ENCODE assay signal across 9 mouse cellular contexts in the genomic region with DNA sequence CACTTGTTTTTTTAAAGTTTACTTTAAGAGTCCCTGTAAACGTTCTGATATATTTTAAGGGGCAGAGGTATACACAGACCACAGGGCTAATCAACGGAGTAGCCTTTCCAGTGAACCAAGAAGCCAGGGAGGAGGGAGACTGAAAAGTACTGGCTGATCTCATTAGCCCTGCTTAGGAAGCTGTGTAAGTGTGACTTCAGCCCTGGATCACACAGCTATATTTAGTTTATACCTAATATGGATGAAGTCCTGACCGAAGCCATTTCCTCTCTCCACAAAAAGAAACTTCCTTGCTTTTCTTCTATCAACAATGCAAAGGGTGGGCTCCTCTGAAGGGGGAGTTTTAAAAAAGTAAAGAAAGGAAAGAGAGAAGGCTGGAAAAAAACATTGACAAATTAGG. TPM values are rescaled to one million over a fixed set of nuclear protein-coding genes. Genes with fewer than 3 reads are reported as not detected.
DNase-seq lines count a peak whose midpoint lies in the region; ATAC-seq and TF ChIP-seq lines count a peak whose summit lies in the region.
"Had no signal": no experiment of that assay in that cellular context is flagged by ENCODE, and none has a peak within 500 bp of the region (broad histone marks: within the 10 kb centered on the region; RNA-seq: fewer than 3 reads in every experiment).

No protein-coding gene starts in this region.

- no peak for TF ChIP-seq POLR2A in small intestine, adult 2 months (IDR thresholded peaks at IDR 0.05; ENCODE audit: low read depth, low read length)

- no peaks in the 10 kb centered on the region for H3K27me3 ChIP-seq in midbrain, embryonic 10.5 days (ENCODE audit: low read depth, poor library complexity, severe bottlenecking)
- no peaks in the 10 kb centered on the region for H3K27me3 ChIP-seq in midbrain, embryonic 11.5 days (ENCODE audit: control insufficient read depth, insufficient read depth, low read length)
- H3K27me3 ChIP-seq in limb, embryonic 13.5 days: no peaks in the 10 kb centered on the region
- H3K27me3 ChIP-seq in small intestine, adult 2 months (ENCODE audit: control insufficient read depth, insufficient read depth, low read length): no peaks in the 10 kb centered on the region

- H3K9ac ChIP-seq in midbrain, embryonic 11.5 days (ENCODE audit: low read length): no peak overlapping the region
- no peak overlapping the region for H3K9ac ChIP-seq in limb, embryonic 13.5 days

- peaks cover 72% of the 10 kb centered on the region for H3K4me1 ChIP-seq in midbrain, embryonic 10.5 days
- peaks cover 22% of the 10 kb centered on the region for H3K4me1 ChIP-seq in midbrain, embryonic 11.5 days (ENCODE audit: control insufficient read depth, insufficient read depth, low read length)
- peaks cover 70% of the 10 kb centered on the region for H3K4me1 ChIP-seq in limb, embryonic 13.5 days
- H3K4me1 ChIP-seq in small intestine, adult 2 months (ENCODE audit: control insufficient read depth, insufficient read depth, insufficient read length, low read length): peaks cover 3% of the 10 kb centered on the region; the same call in 1 of the 2 replicates

- no peak for ATAC-seq in midbrain, embryonic 11.5 days (ENCODE audit: low FRiP score)
- ATAC-seq in limb, embryonic 13.5 days (ENCODE audit: low FRiP score, low read depth): no peak

- no peak overlapping the region for H3K4me3 ChIP-seq in midbrain, embryonic 10.5 days
- no peak overlapping the region for H3K4me3 ChIP-seq in midbrain, embryonic 11.5 days (ENCODE audit: low read depth, low read length)
- H3K4me3 ChIP-seq in limb, embryonic 13.5 days: no peak overlapping the region
- no peak overlapping the region for H3K4me3 ChIP-seq in small intestine, adult 2 months (ENCODE audit: low read depth, low read length)

- no peak for DNase-seq in midbrain, embryonic 10.5 days (ENCODE audit: low spot score)
- DNase-seq in midbrain, embryonic 11.5 days (ENCODE audit: low spot score, missing footprints): no peak
- peak; percentile 79 to 83 for DNase-seq in heart, adult 9 months (ENCODE audit: low spot score in 2 of 2)
- DNase-seq in frontal cortex, adult 2 months (ENCODE audit: extremely low spot score in 1 of 2, low spot score in 1 of 2): no peak
- DNase-seq in urinary bladder, postnatal 10 days (ENCODE audit: low spot score): no peak
- no peak for DNase-seq in embryo, embryonic 9.5 days (ENCODE audit: extremely low spot score)
- DNase-seq: thymus, adult 18-20 months had no signal

- peaks cover 30% of the 10 kb centered on the region for H3K36me3 ChIP-seq in midbrain, embryonic 10.5 days
- no peaks in the 10 kb centered on the region for H3K36me3 ChIP-seq in midbrain, embryonic 11.5 days (ENCODE audit: control insufficient read depth, insufficient read depth, low read length)
- H3K36me3 ChIP-seq in limb, embryonic 13.5 days: 0 out of 2 replicates have a peak, but pooled peaks cover 9% of the 10 kb centered on the region
- H3K36me3 ChIP-seq in small intestine, adult 2 months (ENCODE audit: control insufficient read depth, insufficient read depth, low read length): no peaks in the 10 kb centered on the region

- no peak overlapping the region for H3K4me2 ChIP-seq in midbrain, embryonic 11.5 days
- no peak overlapping the region for H3K4me2 ChIP-seq in limb, embryonic 13.5 days (replicated peaks)

- H3K27ac ChIP-seq in midbrain, embryonic 10.5 days (replicated peaks): peak overlapping the region; percentile 57
- H3K27ac ChIP-seq in midbrain, embryonic 11.5 days (ENCODE audit: low read depth, low read length): no peak overlapping the region
- peak overlapping the region; percentile 39; the same call in 1 of the 2 replicates for H3K27ac ChIP-seq in limb, embryonic 13.5 days
- peak overlapping the region; percentile 65 for H3K27ac ChIP-seq in small intestine, adult 2 months (ENCODE audit: insufficient read depth, low read depth, low read length)

- 59% methylated on average over 3 of the region's 3 CpGs for WGBS in midbrain, embryonic 10.5 days
- 60% methylated on average over 3 of the region's 3 CpGs for WGBS in midbrain, embryonic 11.5 days
- 42% methylated on average over 3 of the region's 3 CpGs for WGBS in limb, embryonic 13.5 days
- 57% methylated on average over 3 of the region's 3 CpGs for WGBS in small intestine, adult 2 months

- no peaks in the 10 kb centered on the region; the same call in 1 of the 2 replicates for H3K9me3 ChIP-seq in midbrain, embryonic 10.5 days (replicated peaks)
- H3K9me3 ChIP-seq in midbrain, embryonic 11.5 days (ENCODE audit: control insufficient read depth, low read length): no peaks in the 10 kb centered on the region
- no peaks in the 10 kb centered on the region for H3K9me3 ChIP-seq in limb, embryonic 13.5 days

- TF ChIP-seq CTCF in small intestine, adult 2 months (IDR thresholded peaks at IDR 0.05; ENCODE audit: extremely low read depth, insufficient read length, insufficient replicate concordance, low read depth, low read length): no peak

RNA-seq across cellular contexts. Expression of gene Clic4, which starts 17.8 kb away (rescaled TPM):
- polyA plus RNA-seq in midbrain, embryonic 10.5 days (2016; fragmentation: Nextera tagmentation; extraction: Ambion mirVana): 224 and 229 TPM in 2 replicates
- 168 and 173 TPM in 2 replicates for polyA plus RNA-seq in midbrain, embryonic 11.5 days (2014; fragmentation: Nextera tagmentation; extraction: Ambion mirVana)
- 137 and 146 TPM in 2 replicates for polyA plus RNA-seq in limb, embryonic 13.5 days (2015; fragmentation: Nextera tagmentation; extraction: Ambion mirVana)
- 20.6 and 26.2 TPM in 2 replicates for polyA plus RNA-seq in small intestine, adult 2 months (2012; rRNA removed)
- polyA plus RNA-seq in frontal cortex, adult 2 months (2012; rRNA removed): 67.3 and 73.5 TPM in 2 replicates

Comparison
In these comparisons a context has a peak if more than half of its experiments do, and no peak if none do; other contexts are left out.
1. DNase-seq: peak in heart, adult 9 months (2 of 2); none in midbrain, embryonic 10.5 days (single experiment), midbrain, embryonic 11.5 days (single experiment), frontal cortex, adult 2 months (0 of 2), urinary bladder, postnatal 10 days (single experiment) and embryo, embryonic 9.5 days (single experiment).